Mouse (Mus musculus): ENCODE data around the gene Gls. TPM values are rescaled to one million over a fixed set of nuclear protein-coding genes. Genes with fewer than 3 reads are reported as not detected.
A peak's percentile ranks its signal among the peaks of the same experiment; 100 is the strongest.

Gene Gls
- total and polyA plus RNA-seq, 2 experiments from 2014 or later = 13.7 to 83.4 TPM

DNA sequence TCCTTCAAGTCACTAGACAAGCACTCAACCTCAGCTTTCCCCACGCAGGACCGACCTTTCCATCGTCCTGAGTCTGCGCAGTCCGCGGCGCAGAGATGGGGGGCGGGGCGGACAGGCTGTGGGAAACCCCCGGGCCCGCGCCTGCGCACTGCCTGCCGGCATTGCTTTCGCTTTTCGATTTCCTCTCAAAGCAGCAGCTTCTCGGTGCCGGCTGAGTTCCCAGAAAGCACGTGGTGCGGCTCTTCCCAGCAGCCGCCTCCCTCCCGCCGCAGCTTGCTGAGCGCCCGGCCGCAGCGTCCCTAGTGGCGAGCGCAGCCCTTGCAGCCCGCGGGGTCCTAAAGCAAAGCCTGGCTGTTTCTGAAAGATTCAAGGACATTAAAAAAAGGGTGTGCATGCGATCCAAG is 119.4 kb downstream of the Gls start:
- Histone ChIP-seq H3K27ac (ENCODE audit: low read depth) (peak overlapping the region; percentile 71), H3K36me3 (replicated peaks; ENCODE audit: control insufficient read depth, insufficient read depth, low read length) (no peaks in the 10 kb centered on the region), H3K27me3 (ENCODE audit: control insufficient read depth, insufficient read depth, low read length) (no peaks in the 10 kb centered on the region), H3K9ac (replicated peaks; ENCODE audit: low read depth, low read length) (peak overlapping the region; percentile 39), H3K4me2 (ENCODE audit: low read depth, low read length) (peak overlapping the region; percentile 52), H3K9me3 (replicated peaks; ENCODE audit: control insufficient read depth, low read length) (no peaks in the 10 kb centered on the region), H3K4me1 (ENCODE audit: control insufficient read depth, insufficient read depth) (peaks cover 5% of the 10 kb centered on the region; the same call in 1 of the 2 replicates), H3K4me3 (ENCODE audit: low read depth, low read length) (peak overlapping the region; percentile 29)
- DNase-seq (ENCODE audit: low spot score) (peak; percentile 97), ATAC-seq (ENCODE audit: insufficient read depth, low read depth) (peak; percentile 97)
- TF ChIP-seq CTCF (IDR thresholded peaks at IDR 0.05; ENCODE audit: low read depth) (peak; percentile 98), EP300 (IDR thresholded peaks at IDR 0.05; ENCODE audit: low read depth) (peak; percentile 94)
- under 1% methylated on average over 32 of the region's 32 CpGs for WGBS

Other genes with a start within 250 kb of the Gls start
- gene Stat4, start 246.1 kb downstream of the Gls start, total RNA-seq (2014; rRNA removed; ENCODE audit: low replicate concordance) = 0.27 and 1.2 TPM in 2 replicates
- gene Stat4, start 246.1 kb downstream of the Gls start, polyA plus RNA-seq (2015; fragmentation: Nextera tagmentation; extraction: Ambion mirVana) = 0.27 and 0.33 TPM in 2 replicates
- 55.1 and 70.0 TPM in 2 replicates for gene Stat1, start 113.8 kb downstream of the Gls start, total RNA-seq (2014; rRNA removed; ENCODE audit: low replicate concordance)
- gene Stat1, start 113.8 kb downstream of the Gls start, polyA plus RNA-seq (2015; fragmentation: Nextera tagmentation; extraction: Ambion mirVana) = 22.3 and 23.0 TPM in 2 replicates

Measured in heart, postnatal 0 days (tissue).